Mouse (Mus musculus) heart, adult 2 months (tissue): ENCODE data around the gene Csrp1. TPM values are rescaled to one million over a fixed set of nuclear protein-coding genes. Genes with fewer than 3 reads are reported as not detected.

ENCODE experiments used
- DNase-seq, 2 experiments: peaks; one replicate each; pipeline ENCODE4 v3.0.0; 2021
- H3K27ac ChIP-seq: fragments of 200-600 bp; 2 replicates; pipeline ENCODE4 v1.8.1; 2022
- H3K27me3 ChIP-seq: fragments of 200-500 bp; 2 replicates; pipeline ENCODE4 v1.6.1; 2012; ENCODE audit warnings: mild to moderate bottlenecking, low read length, inconsistent platforms, mixed read lengths; ENCODE audit not compliant: control insufficient read depth, insufficient read depth
- H3K36me3 ChIP-seq: fragments of 200-500 bp; 2 replicates; pipeline ENCODE4 v1.6.1; 2012; ENCODE audit warnings: low read length, inconsistent platforms; ENCODE audit not compliant: control insufficient read depth, insufficient read depth
- H3K4me1 ChIP-seq: fragments of 200-500 bp; 2 replicates; pipeline ENCODE4 v1.6.1; 2011; ENCODE audit warnings: low read length; ENCODE audit not compliant: control insufficient read depth, insufficient read depth
- H3K4me3 ChIP-seq: fragments of 200-600 bp; 2 replicates; pipeline ENCODE4 v1.8.1; 2022
- H3K79me2 ChIP-seq: fragments of 200-500 bp; replicated peaks from 2 replicates; pipeline ENCODE4 v1.6.1; 2012; ENCODE audit warnings: mild to moderate bottlenecking, inconsistent platforms, low read length, moderate library complexity, mixed read lengths; ENCODE audit not compliant: control insufficient read depth, insufficient read depth
- H3K9ac ChIP-seq: fragments of 200-500 bp; 2 replicates; pipeline ENCODE4 v1.6.1; 2012; ENCODE audit warnings: low read depth, mild to moderate bottlenecking, control low read depth, inconsistent platforms, low read length, mixed read lengths
- CTCF ChIP-seq: fragments of 200-600 bp; IDR thresholded peaks from 2 replicates; pipeline ENCODE4 v1.8.1; 2022; ENCODE audit warnings: antibody characterized with exemption, mild to moderate bottlenecking, moderate library complexity
- EP300 ChIP-seq: fragments of 200-500 bp; IDR thresholded peaks from 2 replicates; pipeline ENCODE4 v1.6.1; 2011; ENCODE audit warnings: low read depth, low read length, control low read depth; ENCODE audit not compliant: insufficient read depth
- POLR2A ChIP-seq: fragments of 200-500 bp; IDR thresholded peaks from 2 replicates; pipeline ENCODE4 v1.6.1; 2011; ENCODE audit warnings: mild to moderate bottlenecking, low read depth, low read length, control low read depth; ENCODE audit not compliant: insufficient read depth
- WGBS: fragments of 180-500 bp; shearing (Covaris S2); methylation state at CpG from one replicate; pipeline ENCODE4 v1.1.7; 2018; 5-methylcytosine and 5-hydroxymethylcytosine counted together
- intact Hi-C: fragments of 180-260 bp; cut with DNase I; formaldehyde crosslinking; loops from one replicate; pipeline ENCODE4 v1.15.1; 2025
- polyA plus RNA-seq: library from polyadenylated mRNA; depleted of rRNA; stranded (reverse); fragments of >200 nt; gene quantifications from 2 replicates; pipeline ENCODE4 v1.2.3, GENCODE M21; 2012
- total RNA-seq, 2 experiments: library from RNA; stranded (reverse); gene quantifications; 2 replicates each; pipeline ENCODE4 v1.2.3; 2021

The Csrp1 gene
- total and polyA plus RNA-seq, 3 experiments = 50.1 to 99.2 (median 50.5) TPM

- H3K79me2 ChIP-seq = no peaks in the 10 kb centered on the region; the same call in 1 of the 2 replicates
- H3K27ac ChIP-seq = peak overlapping the region; percentile 92
- no peak for TF ChIP-seq CTCF
- TF ChIP-seq POLR2A = no peak
- TF ChIP-seq EP300 = no peak
- H3K36me3 ChIP-seq = no peaks in the 10 kb centered on the region
- no peaks in the 10 kb centered on the region for H3K27me3 ChIP-seq
- 5% methylated on average over 30 of the region's 30 CpGs for WGBS
- peak overlapping the region; percentile 92 for H3K4me3 ChIP-seq
- peaks cover 4% of the 10 kb centered on the region for H3K4me1 ChIP-seq
- peak overlapping the region; percentile 95 for H3K9ac ChIP-seq
- intact Hi-C loops = no loop called here
- DNase-seq = no peak
Observed at GRCm38 (mm10) chr1:135766592-135767306, 46.9 kb downstream of the Csrp1 start.

- no peak for DNase-seq
- 42% methylated on average over 4 of the region's 4 CpGs for WGBS
- no peak for TF ChIP-seq CTCF
- no peak for TF ChIP-seq POLR2A
- no peak for TF ChIP-seq EP300
Observed at GRCm38 (mm10) chr1:135767324-135767890, 47.5 kb downstream of the Csrp1 start.

DNA sequence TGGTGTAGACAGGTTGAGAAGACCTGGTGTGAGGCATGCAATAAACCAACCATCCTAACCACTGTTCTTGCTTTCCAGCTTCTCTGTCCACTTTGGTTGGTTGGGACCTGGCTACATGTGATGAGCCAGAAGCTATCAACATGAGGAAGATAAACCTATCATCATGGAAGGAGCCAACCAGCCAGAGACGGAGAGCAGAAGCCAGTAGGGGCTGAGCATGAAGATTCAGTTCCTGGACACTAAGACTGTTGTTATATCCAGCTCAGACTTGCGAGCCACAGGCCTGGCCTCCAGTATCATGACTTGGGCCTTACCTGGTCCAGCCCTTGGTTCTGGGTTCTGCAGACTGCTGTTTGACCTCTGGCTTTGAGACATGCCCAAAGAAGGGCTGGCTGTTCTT, 48.5 kb downstream of the Csrp1 start:
- WGBS = 66% methylated on average over 2 of the region's 2 CpGs

More at GRCm38 (mm10) chr1:135767324-135767890, 47.5 kb downstream of the Csrp1 start:
- H3K27ac ChIP-seq = peak overlapping the region; percentile 92
- no peaks in the 10 kb centered on the region for H3K27me3 ChIP-seq
- intact Hi-C loops = no loop called here
- peak overlapping the region; percentile 92 for H3K4me3 ChIP-seq
- peaks cover 4% of the 10 kb centered on the region for H3K4me1 ChIP-seq
- H3K36me3 ChIP-seq = no peaks in the 10 kb centered on the region
- no peaks in the 10 kb centered on the region; the same call in 1 of the 2 replicates for H3K79me2 ChIP-seq
- H3K9ac ChIP-seq = peak overlapping the region; percentile 95

DNA sequence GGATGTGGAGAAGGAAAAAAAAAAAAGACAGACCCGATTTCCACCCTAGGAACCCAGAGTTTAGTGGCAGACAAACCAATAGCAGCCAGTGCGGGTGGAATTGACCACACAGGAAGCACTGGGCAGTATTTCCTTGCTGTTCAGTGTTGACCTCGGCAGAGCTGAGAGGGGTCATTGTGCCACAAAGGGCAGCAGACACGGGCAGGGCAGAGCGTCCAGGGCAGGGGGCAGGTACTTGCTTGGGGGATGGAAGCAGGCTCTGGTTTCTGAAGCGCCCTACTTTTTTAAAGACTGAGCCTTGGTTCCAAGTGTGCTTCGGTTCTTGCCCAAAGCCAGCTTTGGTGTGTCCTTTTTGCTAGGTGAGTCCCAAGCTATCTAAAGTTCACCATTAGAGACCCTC, 50.4 kb downstream of the Csrp1 start:
- intact Hi-C loops = no loop called here
- Histone ChIP-seq H3K79me2 (no peaks in the 10 kb centered on the region; the same call in 1 of the 2 replicates), H3K9ac (no peak overlapping the region), H3K27me3 (no peaks in the 10 kb centered on the region), H3K4me1 (peaks cover 4% of the 10 kb centered on the region), H3K36me3 (no peaks in the 10 kb centered on the region), H3K27ac (peak overlapping the region; percentile 47; the same call in 1 of the 2 replicates), H3K4me3 (no peak overlapping the region)
- DNase-seq = no peak
- WGBS = 70% methylated on average over 7 of the region's 7 CpGs
- TF ChIP-seq CTCF (no peak), EP300 (no peak), POLR2A (no peak)

More for the DNA sequence above, 48.5 kb downstream of the Csrp1 start:
- Histone ChIP-seq H3K27me3 (no peaks in the 10 kb centered on the region), H3K79me2 (no peaks in the 10 kb centered on the region; the same call in 1 of the 2 replicates), H3K9ac (no peak overlapping the region), H3K4me3 (no peak overlapping the region), H3K4me1 (peaks cover 4% of the 10 kb centered on the region), H3K27ac (no peak overlapping the region), H3K36me3 (no peaks in the 10 kb centered on the region)
- DNase-seq = no peak
- TF ChIP-seq EP300 (no peak), CTCF (no peak), POLR2A (no peak)
- intact Hi-C loops = no loop called here

GRCm38 (mm10) chr1:135770896-135771572, 51.2 kb downstream of the Csrp1 start:
- Histone ChIP-seq H3K36me3 (no peaks in the 10 kb centered on the region), H3K27me3 (no peaks in the 10 kb centered on the region), H3K4me3 (no peak overlapping the region), H3K27ac (peak overlapping the region; percentile 47), H3K79me2 (no peaks in the 10 kb centered on the region; the same call in 1 of the 2 replicates), H3K4me1 (peaks cover 6% of the 10 kb centered on the region), H3K9ac (no peak overlapping the region)
- TF ChIP-seq CTCF (no peak), EP300 (0 out of 2 replicates have a peak, but pooled peaks have one; percentile 11), POLR2A (no peak)
- peak; percentile 54 to 76 for DNase-seq
- intact Hi-C loops = no loop called here
- 19% methylated on average over 12 of the region's 12 CpGs for WGBS
